Mouse (Mus musculus) E14TG2a.4 (cell line): ENCODE results near the gene Tmem140.

ENCODE experiments used
- CTCF ChIP-seq: conservative IDR thresholded peaks from 2 replicates; pipeline ENCODE4 v1.5.1; 2014; ENCODE audit warnings: low read length
- NANOG ChIP-seq: IDR thresholded peaks from 2 replicates; pipeline ENCODE4 v1.6.1; 2014; ENCODE audit warnings: borderline replicate concordance, low read length, mixed read lengths
- POU5F1 ChIP-seq: IDR thresholded peaks from 2 replicates; pipeline ENCODE4 v1.6.1; 2014; ENCODE audit warnings: low read length, borderline replicate concordance

GRCm38 (mm10) chr6:34877509-34878321 lies 14.8 kb downstream of the Tmem140 start, which contains the start of gene Cyren:
- TF ChIP-seq CTCF (no peak), POU5F1 (no peak), NANOG (no peak)
